Mouse (Mus musculus): ENCODE results near the gene Gm10644. TPM values are rescaled to one million over a fixed set of nuclear protein-coding genes. Genes with fewer than 3 reads are reported as not detected.

The Gm10644 gene
- polyA plus RNA-seq, 1 experiment from 2014 or later, result 0.44 TPM

DNA sequence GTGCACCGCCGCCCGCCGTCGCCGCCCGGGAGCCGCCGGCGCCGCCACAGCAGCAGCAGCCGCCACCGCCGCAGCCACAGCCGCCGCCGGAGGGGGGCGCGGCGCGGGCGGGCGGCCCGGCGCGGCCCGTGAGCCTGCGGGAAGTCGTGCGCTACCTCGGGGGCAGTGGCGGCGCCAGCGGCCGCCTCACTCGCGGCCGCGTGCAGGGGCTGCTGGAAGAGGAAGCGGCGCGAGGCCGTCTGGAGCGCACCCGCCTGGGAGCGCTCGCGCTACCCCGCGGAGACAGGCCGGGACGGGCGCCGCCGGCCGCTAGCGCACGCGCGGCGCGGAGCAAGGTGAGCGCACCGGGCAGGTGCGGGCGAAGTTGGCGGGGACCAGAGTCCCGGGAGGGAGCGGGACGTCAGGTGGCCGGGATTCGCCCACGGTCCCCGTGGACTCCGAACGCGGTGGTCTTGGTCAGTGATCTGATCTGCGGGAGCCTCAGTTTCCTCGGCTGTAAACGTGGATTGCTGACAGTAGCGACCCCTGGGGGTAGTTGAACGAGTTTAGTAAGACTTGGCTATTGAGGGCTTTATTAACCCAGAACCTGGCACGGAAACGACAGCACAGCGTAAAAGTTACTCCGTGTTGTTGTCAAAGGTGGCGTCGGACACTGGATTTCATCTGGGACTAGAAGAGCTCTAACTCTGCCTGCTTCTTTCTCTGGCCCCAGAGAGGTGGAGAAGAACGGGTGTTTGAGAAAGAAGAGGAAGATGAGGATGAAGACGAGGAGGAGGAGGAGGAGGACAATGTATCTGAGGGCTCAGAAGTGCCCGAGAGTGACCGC, 43.4 kb upstream of the Gm10644 start:
- Histone ChIP-seq H3K27ac (ENCODE audit: low read depth, low read length) (peak overlapping the region; percentile 77), H3K27me3 (ENCODE audit: control insufficient read depth, insufficient read depth, low read length) (peaks cover 20% of the 10 kb centered on the region), H3K9ac (ENCODE audit: low read length) (peak overlapping the region; percentile 72), H3K36me3 (ENCODE audit: control insufficient read depth, insufficient read depth, low read length) (peaks cover 2% of the 10 kb centered on the region), H3K4me1 (ENCODE audit: control insufficient read depth, insufficient read depth, low read length) (peaks cover 14% of the 10 kb centered on the region; the same call in 1 of the 2 replicates), H3K4me3 (ENCODE audit: low read depth, low read length) (peak overlapping the region; percentile 83), H3K9me3 (ENCODE audit: control insufficient read depth, low read length) (no peaks in the 10 kb centered on the region), H3K4me2 (ENCODE audit: low read depth) (peak overlapping the region; percentile 80)
- DNase-seq (ENCODE audit: low spot score), result peak; percentile 75
- peak; percentile 8; the same call in 1 of the 2 replicates for ATAC-seq (ENCODE audit: insufficient read depth, low FRiP score, low TSS enrichment)
- WGBS, result under 1% methylated on average over 74 of the region's 92 CpGs

DNA sequence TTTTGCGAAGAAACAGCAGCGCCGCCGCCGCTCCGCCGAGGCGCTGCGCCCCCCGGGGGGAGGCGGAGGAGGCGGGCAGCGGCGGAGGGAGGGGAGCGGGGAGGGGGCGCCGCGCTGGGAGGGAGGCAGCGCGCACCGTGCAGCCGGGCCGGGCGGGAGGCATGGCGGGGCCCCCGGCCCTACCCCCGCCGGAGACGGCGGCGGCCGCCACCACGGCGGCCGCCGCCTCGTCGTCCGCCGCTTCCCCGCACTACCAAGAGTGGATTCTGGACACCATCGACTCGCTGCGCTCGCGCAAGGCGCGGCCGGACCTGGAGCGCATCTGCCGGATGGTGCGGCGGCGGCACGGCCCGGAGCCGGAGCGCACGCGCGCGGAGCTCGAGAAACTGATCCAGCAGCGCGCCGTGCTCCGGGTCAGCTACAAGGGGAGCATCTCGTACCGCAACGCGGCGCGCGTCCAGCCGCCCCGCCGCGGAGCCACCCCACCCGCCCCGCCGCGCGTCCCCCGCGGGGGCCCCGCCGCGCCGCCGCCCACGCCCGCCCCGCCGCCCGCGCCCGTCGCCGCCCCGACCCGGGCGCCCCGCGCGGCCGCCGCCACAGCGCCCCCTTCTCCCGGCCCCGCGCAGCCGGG, 42.6 kb upstream of the Gm10644 start, which contains the start of gene Samd1:
Gene Samd1 (plus strand): TSS at position 162 of the 631 bp plus-strand sequence.
- peaks cover 2% of the 10 kb centered on the region for H3K36me3 ChIP-seq (ENCODE audit: control insufficient read depth, insufficient read depth, low read length)
- H3K27ac ChIP-seq (ENCODE audit: low read depth, low read length), result peak within 1 kb of the TSS; percentile 95
- H3K4me1 ChIP-seq (ENCODE audit: control insufficient read depth, insufficient read depth, low read length), result peaks cover 14% of the 10 kb centered on the region; the same call in 1 of the 2 replicates
- peaks cover 20% of the 10 kb centered on the region for H3K27me3 ChIP-seq (ENCODE audit: control insufficient read depth, insufficient read depth, low read length)
- peak within 1 kb of the TSS; percentile 80 for H3K4me2 ChIP-seq (ENCODE audit: low read depth)
- 0 out of 2 replicates have a peak, but pooled peaks have one; percentile 32 for ATAC-seq (ENCODE audit: insufficient read depth, low FRiP score, low TSS enrichment)
- H3K9me3 ChIP-seq (ENCODE audit: control insufficient read depth, low read length), result no peaks in the 10 kb centered on the region
- WGBS, result 1% methylated on average over 61 of the region's 112 CpGs
- peak within 1 kb of the TSS; percentile 83 for H3K4me3 ChIP-seq (ENCODE audit: low read depth, low read length)
- peak; percentile 73 for DNase-seq (ENCODE audit: low spot score)
- peak within 1 kb of the TSS; percentile 86 for H3K9ac ChIP-seq (ENCODE audit: low read length)

DNA sequence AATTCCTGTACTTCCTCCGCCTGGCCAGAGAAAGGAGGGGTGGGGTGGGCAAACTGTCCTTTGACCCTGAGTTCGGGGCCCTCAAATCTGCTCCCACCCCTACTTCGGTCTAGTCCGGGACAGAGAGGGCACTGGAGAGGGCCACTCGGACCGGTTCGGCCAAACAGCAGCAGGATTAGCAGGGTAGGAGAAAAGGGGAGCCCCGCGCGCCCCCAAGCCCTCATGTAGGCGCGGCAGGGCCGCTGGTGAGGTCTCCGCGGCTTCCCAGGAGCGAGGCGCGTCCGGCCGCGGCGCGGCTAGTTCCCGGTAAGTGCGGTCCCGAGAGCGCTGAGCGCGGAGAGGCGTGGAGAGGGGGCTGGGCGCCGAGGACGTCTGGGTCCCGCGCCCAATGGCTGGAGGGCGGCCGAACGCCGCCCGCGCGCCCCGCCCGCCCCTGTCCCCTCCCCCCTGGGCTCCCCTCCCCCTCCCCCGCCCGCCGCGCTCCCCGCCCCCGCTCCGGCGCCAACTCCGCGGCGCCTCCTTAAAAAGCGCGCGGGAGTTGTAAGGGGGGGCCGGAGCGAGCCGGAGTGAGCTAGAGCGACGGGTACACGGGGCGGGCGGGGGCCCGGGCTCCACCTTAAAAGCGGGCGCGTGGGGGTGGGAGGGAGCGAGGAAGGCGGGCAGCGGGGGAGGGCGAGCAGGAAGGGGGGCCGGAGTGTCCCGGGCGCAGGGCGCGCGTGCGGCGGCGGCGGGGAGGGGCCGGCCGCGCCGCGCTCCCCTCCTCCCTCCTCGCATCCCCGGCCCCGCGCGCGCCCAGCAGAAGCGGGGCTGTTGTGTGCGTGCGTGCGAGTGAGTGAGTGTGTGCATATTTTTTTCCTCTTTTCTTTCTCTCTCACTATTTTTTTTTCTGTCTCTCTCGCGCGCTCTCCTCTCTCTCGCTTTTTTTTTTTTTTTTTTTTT, 41.8 kb upstream of the Gm10644 start:
- under 1% methylated on average over 30 of the region's 103 CpGs for WGBS
- ATAC-seq (ENCODE audit: insufficient read depth, low FRiP score, low TSS enrichment), result peak; percentile 70
- H3K36me3 ChIP-seq (ENCODE audit: control insufficient read depth, insufficient read depth, low read length), result peaks cover 5% of the 10 kb centered on the region
- H3K27me3 ChIP-seq (ENCODE audit: control insufficient read depth, insufficient read depth, low read length), result peaks cover 19% of the 10 kb centered on the region
- H3K9me3 ChIP-seq (ENCODE audit: control insufficient read depth, low read length), result no peaks in the 10 kb centered on the region
- H3K4me3 ChIP-seq (ENCODE audit: low read depth, low read length), result peak overlapping the region; percentile 83
- peak overlapping the region; percentile 86 for H3K9ac ChIP-seq (ENCODE audit: low read length)
- peak overlapping the region; percentile 80 for H3K4me2 ChIP-seq (ENCODE audit: low read depth)
- DNase-seq (ENCODE audit: low spot score), result peak; percentile 87
- peaks cover 14% of the 10 kb centered on the region; the same call in 1 of the 2 replicates for H3K4me1 ChIP-seq (ENCODE audit: control insufficient read depth, insufficient read depth, low read length)
- H3K27ac ChIP-seq (ENCODE audit: low read depth, low read length), result peak overlapping the region; percentile 95

DNA sequence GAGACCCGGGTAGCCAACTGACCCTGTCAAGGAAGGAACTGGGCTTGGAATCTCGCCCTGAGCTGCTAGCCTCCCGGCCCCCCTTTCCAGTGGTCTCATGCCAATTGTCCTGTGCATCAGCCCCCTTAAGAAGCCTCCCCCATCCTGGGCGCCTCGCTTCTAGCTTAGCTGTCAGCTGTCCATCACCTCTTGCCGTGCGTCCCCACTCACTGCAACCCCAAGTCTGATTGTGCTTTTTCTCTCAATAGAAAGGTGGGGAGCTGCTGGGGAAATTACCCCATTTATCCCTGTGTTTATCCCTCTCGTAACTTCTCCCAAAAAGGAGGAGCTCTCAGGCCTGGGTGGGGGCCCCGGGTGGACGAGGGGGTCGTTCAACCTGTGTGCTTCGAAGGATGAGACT, 41.0 kb upstream of the Gm10644 start:
- H3K27ac ChIP-seq (ENCODE audit: low read depth, low read length), result no peak overlapping the region; the same call in 1 of the 2 replicates
- peak overlapping the region; percentile 13; the same call in 1 of the 2 replicates for H3K4me3 ChIP-seq (ENCODE audit: low read depth, low read length)
- no peak for DNase-seq (ENCODE audit: low spot score)
- 0 out of 2 replicates have a peak, but pooled peaks have one; percentile 22 for ATAC-seq (ENCODE audit: insufficient read depth, low FRiP score, low TSS enrichment)
- H3K9me3 ChIP-seq (ENCODE audit: control insufficient read depth, low read length), result no peaks in the 10 kb centered on the region
- 14% methylated on average over 12 of the region's 12 CpGs for WGBS
- peaks cover 11% of the 10 kb centered on the region for H3K36me3 ChIP-seq (ENCODE audit: control insufficient read depth, insufficient read depth, low read length)
- H3K27me3 ChIP-seq (ENCODE audit: control insufficient read depth, insufficient read depth, low read length), result peaks cover 11% of the 10 kb centered on the region
- no peak overlapping the region for H3K9ac ChIP-seq (ENCODE audit: low read length)
- peak overlapping the region; percentile 80 for H3K4me2 ChIP-seq (ENCODE audit: low read depth)
- peaks cover 9% of the 10 kb centered on the region; the same call in 1 of the 2 replicates for H3K4me1 ChIP-seq (ENCODE audit: control insufficient read depth, insufficient read depth, low read length)

DNA sequence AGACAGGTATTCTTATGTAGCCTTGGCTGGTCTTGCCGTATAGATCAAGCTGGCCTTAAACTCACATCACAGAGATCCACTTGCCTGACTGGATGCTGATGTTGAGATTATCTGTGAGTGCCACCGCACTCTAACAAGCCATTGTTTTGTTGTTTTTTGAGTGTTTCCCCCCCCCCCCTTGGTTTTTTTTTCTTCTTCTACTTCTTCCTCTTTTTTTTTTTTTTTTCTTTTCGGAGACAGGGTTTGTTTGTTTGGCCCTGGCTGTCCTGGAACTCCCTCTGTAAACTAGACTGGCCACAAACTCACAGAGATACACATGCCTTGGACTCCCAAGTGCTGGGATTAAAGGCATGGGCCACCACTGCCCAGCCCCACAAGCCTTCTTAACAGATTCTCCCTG, 39.0 kb upstream of the Gm10644 start:
- Histone ChIP-seq H3K27me3 (ENCODE audit: control insufficient read depth, insufficient read depth, low read length) (no peaks in the 10 kb centered on the region), H3K4me2 (ENCODE audit: low read depth) (no peak overlapping the region)
- no peak for DNase-seq (ENCODE audit: low spot score)

DNA sequence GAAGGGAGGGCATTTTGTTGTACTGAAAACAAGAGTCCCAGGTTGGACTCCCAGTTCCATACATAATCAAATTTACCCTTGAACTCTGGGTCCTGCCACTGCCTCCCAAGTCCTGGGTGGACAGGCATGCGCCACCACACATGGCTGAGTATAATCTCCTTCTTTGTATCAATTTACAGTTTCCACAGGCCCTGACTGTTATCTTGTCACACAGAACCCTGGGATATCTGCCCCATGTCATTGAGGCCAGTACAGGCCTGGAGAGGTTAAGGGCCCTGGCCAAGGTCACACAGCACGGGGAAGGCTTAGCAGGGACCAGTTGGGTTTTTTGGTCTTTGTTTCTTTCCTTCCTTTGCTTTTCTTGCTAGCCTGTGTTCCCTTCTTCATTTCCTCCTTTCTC, 37.5 kb upstream of the Gm10644 start:
- Histone ChIP-seq H3K9me3 (ENCODE audit: control insufficient read depth, low read length) (no peaks in the 10 kb centered on the region), H3K27me3 (ENCODE audit: control insufficient read depth, insufficient read depth, low read length) (no peaks in the 10 kb centered on the region), H3K4me3 (ENCODE audit: low read depth, low read length) (no peak overlapping the region), H3K4me2 (ENCODE audit: low read depth) (no peak overlapping the region), H3K36me3 (ENCODE audit: control insufficient read depth, insufficient read depth, low read length) (peaks cover 18% of the 10 kb centered on the region), H3K4me1 (ENCODE audit: control insufficient read depth, insufficient read depth, low read length) (no peaks in the 10 kb centered on the region), H3K27ac (ENCODE audit: low read depth, low read length) (no peak overlapping the region), H3K9ac (ENCODE audit: low read length) (no peak overlapping the region)
- ATAC-seq (ENCODE audit: insufficient read depth, low FRiP score, low TSS enrichment), result no peak
- no peak for DNase-seq (ENCODE audit: low spot score)
- WGBS, result 85% methylated on average over 2 of the region's 2 CpGs

More for the DNA sequence above, 39.0 kb upstream of the Gm10644 start:
- no peaks in the 10 kb centered on the region for H3K9me3 ChIP-seq (ENCODE audit: control insufficient read depth, low read length)
- no peak overlapping the region for H3K4me3 ChIP-seq (ENCODE audit: low read depth, low read length)
- H3K4me1 ChIP-seq (ENCODE audit: control insufficient read depth, insufficient read depth, low read length), result peaks cover 3% of the 10 kb centered on the region; the same call in 1 of the 2 replicates
- peaks cover 17% of the 10 kb centered on the region for H3K36me3 ChIP-seq (ENCODE audit: control insufficient read depth, insufficient read depth, low read length)
- no peak for ATAC-seq (ENCODE audit: insufficient read depth, low FRiP score, low TSS enrichment)
- 91% methylated on average over 3 of the region's 3 CpGs for WGBS
- no peak overlapping the region for H3K27ac ChIP-seq (ENCODE audit: low read depth, low read length)
- no peak overlapping the region for H3K9ac ChIP-seq (ENCODE audit: low read length)

DNA sequence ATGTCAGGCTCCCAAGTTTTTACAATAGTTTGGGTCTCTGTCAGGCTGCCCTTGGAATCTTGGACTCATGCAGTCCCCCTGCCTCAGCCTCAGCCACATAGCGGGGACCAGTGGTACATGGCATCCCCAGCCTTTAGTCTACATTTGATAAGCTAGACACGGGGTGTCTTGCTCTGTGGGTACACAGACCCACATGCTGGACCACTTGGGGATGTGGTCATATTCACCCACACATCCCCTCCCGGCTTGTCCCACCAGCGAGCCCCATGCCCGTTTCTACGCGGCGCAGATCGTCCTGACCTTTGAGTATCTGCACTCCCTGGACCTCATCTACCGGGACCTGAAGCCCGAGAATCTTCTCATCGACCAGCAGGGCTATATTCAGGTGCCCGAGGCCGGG, 35.2 kb upstream of the Gm10644 start:
- H3K4me3 ChIP-seq (ENCODE audit: low read depth, low read length), result no peak overlapping the region
- H3K27ac ChIP-seq (ENCODE audit: low read depth, low read length), result no peak overlapping the region
- no peaks in the 10 kb centered on the region for H3K4me1 ChIP-seq (ENCODE audit: control insufficient read depth, insufficient read depth, low read length)
- H3K4me2 ChIP-seq (ENCODE audit: low read depth), result no peak overlapping the region
- H3K9ac ChIP-seq (ENCODE audit: low read length), result no peak overlapping the region
- no peak for ATAC-seq (ENCODE audit: insufficient read depth, low FRiP score, low TSS enrichment)
- no peak for DNase-seq (ENCODE audit: low spot score)
- H3K36me3 ChIP-seq (ENCODE audit: control insufficient read depth, insufficient read depth, low read length), result peaks cover 29% of the 10 kb centered on the region
- WGBS, result 93% methylated on average over 14 of the region's 14 CpGs
- no peaks in the 10 kb centered on the region for H3K9me3 ChIP-seq (ENCODE audit: control insufficient read depth, low read length)
- no peaks in the 10 kb centered on the region for H3K27me3 ChIP-seq (ENCODE audit: control insufficient read depth, insufficient read depth, low read length)

DNA sequence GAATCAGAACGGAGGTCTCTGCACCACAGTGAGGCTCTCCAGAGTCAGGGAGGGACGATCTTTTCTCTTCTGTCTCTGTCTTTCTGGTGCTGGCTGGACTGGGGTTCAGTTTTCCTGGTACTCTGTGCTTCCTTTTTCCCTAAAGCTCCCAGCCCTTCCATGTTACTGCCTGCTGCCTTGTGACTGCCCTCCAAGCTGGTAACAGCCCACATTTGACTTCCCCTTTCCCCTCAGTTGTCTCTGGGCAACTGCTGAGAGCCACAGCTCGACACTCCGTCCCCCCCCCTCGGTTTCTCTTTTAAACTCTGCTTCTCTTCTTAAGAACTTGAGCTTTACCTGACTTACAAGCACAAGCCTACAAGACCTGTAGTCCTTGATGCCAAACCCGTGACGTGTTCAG, 34.2 kb upstream of the Gm10644 start:
- WGBS, result 91% methylated on average over 7 of the region's 7 CpGs
- H3K36me3 ChIP-seq (ENCODE audit: control insufficient read depth, insufficient read depth, low read length), result peaks cover 29% of the 10 kb centered on the region
- no peak for ATAC-seq (ENCODE audit: insufficient read depth, low FRiP score, low TSS enrichment)

More for the DNA sequence above, 34.2 kb upstream of the Gm10644 start:
- no peaks in the 10 kb centered on the region for H3K27me3 ChIP-seq (ENCODE audit: control insufficient read depth, insufficient read depth, low read length)
- H3K4me1 ChIP-seq (ENCODE audit: control insufficient read depth, insufficient read depth, low read length), result no peaks in the 10 kb centered on the region
- H3K27ac ChIP-seq (ENCODE audit: low read depth, low read length), result no peak overlapping the region
- no peak overlapping the region for H3K9ac ChIP-seq (ENCODE audit: low read length)
- H3K4me3 ChIP-seq (ENCODE audit: low read depth, low read length), result no peak overlapping the region
- H3K9me3 ChIP-seq (ENCODE audit: control insufficient read depth, low read length), result no peaks in the 10 kb centered on the region
- DNase-seq (ENCODE audit: low spot score), result no peak
- H3K4me2 ChIP-seq (ENCODE audit: low read depth), result no peak overlapping the region

All from neural tube, embryonic 11.5 days (tissue).